17 mouse cellular contexts compared by ENCODE assay signal in the genomic region with DNA sequence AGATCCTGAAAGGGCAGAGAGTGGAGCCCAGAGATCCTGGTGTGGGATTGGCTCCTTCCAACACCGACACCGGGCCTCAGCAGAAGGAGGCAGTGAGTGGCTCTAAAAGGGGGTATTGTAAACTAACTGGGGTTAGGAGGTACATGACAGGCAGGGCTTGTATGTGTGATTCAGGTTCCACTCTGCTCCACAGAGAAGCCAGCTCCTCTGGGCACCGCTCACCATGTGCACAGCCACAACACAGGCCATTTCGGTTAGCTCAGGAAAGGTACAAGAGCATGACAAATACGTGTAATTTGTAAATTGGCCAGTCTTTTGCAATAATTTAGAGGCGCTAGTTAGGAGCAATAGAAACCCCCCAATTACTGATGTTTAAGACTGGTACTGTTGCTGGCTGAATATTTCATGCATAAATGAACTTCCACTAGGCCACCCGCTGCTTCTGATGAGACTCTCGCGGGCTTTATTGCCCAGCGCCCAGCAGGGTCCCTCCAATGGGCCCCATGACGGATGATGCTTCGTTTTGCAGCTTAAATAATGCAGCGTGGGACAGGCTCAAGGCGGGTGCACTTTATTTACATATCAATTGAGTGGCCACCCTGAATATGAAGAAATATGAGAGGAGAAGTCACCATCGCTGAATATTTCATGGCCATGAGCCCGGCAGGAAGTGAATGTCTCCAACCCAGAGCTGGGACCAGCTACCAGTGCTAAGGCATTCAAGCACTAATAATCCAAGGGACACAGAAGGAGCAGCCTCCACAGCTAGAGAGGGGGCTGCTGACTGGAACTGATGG.
DNase-seq lines count a peak whose midpoint lies in the region; ATAC-seq and TF ChIP-seq lines count a peak whose summit lies in the region.
"Had no signal": no experiment of that assay in that cellular context is flagged by ENCODE, and none has a peak within 500 bp of the region (broad histone marks: within the 10 kb centered on the region; RNA-seq: fewer than 3 reads in every experiment).

No protein-coding gene starts in this region.

- no peak overlapping the region for H3K4me2 ChIP-seq in hindbrain, embryonic 12.5 days (replicated peaks)
- peak overlapping the region; percentile 25 for H3K4me2 ChIP-seq in neural tube, embryonic 13.5 days
- H3K4me2 ChIP-seq in intestine, postnatal 0 days (replicated peaks; ENCODE audit: low read depth): no peak overlapping the region
- H3K4me2 ChIP-seq in kidney, embryonic 16.5 days (replicated peaks; ENCODE audit: low read depth, low read length): no peak overlapping the region
- H3K4me2 ChIP-seq: heart, embryonic 13.5 days; liver, embryonic 11.5 days; midbrain, embryonic 12.5 days had no signal

- H3K4me3 ChIP-seq in hindbrain, embryonic 12.5 days: no peak overlapping the region
- H3K4me3 ChIP-seq in neural tube, embryonic 13.5 days: no peak overlapping the region
- no peak overlapping the region for H3K4me3 ChIP-seq in intestine, postnatal 0 days (ENCODE audit: low read depth, low read length)
- no peak overlapping the region for H3K4me3 ChIP-seq in kidney, embryonic 16.5 days (ENCODE audit: low read length)
- H3K4me3 ChIP-seq: heart, embryonic 13.5 days; midbrain, embryonic 12.5 days had no signal

- 44% methylated on average over 16 of the region's 16 CpGs for WGBS in hindbrain, embryonic 12.5 days
- WGBS in neural tube, embryonic 13.5 days: 8% methylated on average over 16 of the region's 16 CpGs
- WGBS in intestine, postnatal 0 days: 65% methylated on average over 16 of the region's 16 CpGs
- 55% methylated on average over 16 of the region's 16 CpGs for WGBS in kidney, embryonic 16.5 days

- H3K36me3 ChIP-seq in hindbrain, embryonic 12.5 days: no peaks in the 10 kb centered on the region
- H3K36me3 ChIP-seq in neural tube, embryonic 13.5 days: no peaks in the 10 kb centered on the region
- H3K36me3 ChIP-seq in intestine, postnatal 0 days (ENCODE audit: control insufficient read depth, insufficient read depth): no peaks in the 10 kb centered on the region
- H3K36me3 ChIP-seq in kidney, embryonic 16.5 days (ENCODE audit: insufficient read depth, low read length): no peaks in the 10 kb centered on the region
- H3K36me3 ChIP-seq: heart, embryonic 13.5 days; midbrain, embryonic 12.5 days had no signal

- peaks cover 58% of the 10 kb centered on the region for H3K27me3 ChIP-seq in hindbrain, embryonic 12.5 days
- peaks cover 99% of the 10 kb centered on the region for H3K27me3 ChIP-seq in neural tube, embryonic 13.5 days
- H3K27me3 ChIP-seq in intestine, postnatal 0 days (replicated peaks; ENCODE audit: control insufficient read depth, insufficient read depth, low read length): no peaks in the 10 kb centered on the region
- no peaks in the 10 kb centered on the region for H3K27me3 ChIP-seq in kidney, embryonic 16.5 days (ENCODE audit: insufficient read depth, low read length)

- DNase-seq in embryo, embryonic 10 days (ENCODE audit: low spot score): peak; percentile 11
- no peak for DNase-seq in embryo, embryonic 9.5 days (ENCODE audit: extremely low spot score)
- DNase-seq in embryo, embryonic 11 days: peak; percentile 45
- no peak for DNase-seq in adipocyte (ENCODE audit: low spot score)
- DNase-seq: heart, postnatal 4 days; kidney, adult 11 months; kidney, postnatal 36 days; lung, postnatal 14 days; right cerebral cortex, postnatal 14 days; thymus, postnatal 36 days had no signal

- peak; percentile 44; the same call in 1 of the 2 replicates for ATAC-seq in hindbrain, embryonic 12.5 days (ENCODE audit: low FRiP score)
- ATAC-seq in neural tube, embryonic 13.5 days (ENCODE audit: low read depth): peak; percentile 54
- ATAC-seq in intestine, postnatal 0 days: no peak
- ATAC-seq in kidney, embryonic 16.5 days (ENCODE audit: low FRiP score, low TSS enrichment): no peak

- H3K27ac ChIP-seq in hindbrain, embryonic 12.5 days: no peak overlapping the region
- H3K27ac ChIP-seq in neural tube, embryonic 13.5 days (replicated peaks): no peak overlapping the region
- H3K27ac ChIP-seq in intestine, postnatal 0 days (ENCODE audit: low read depth, low read length): no peak overlapping the region
- no peak overlapping the region for H3K27ac ChIP-seq in kidney, embryonic 16.5 days (ENCODE audit: low read length)
- H3K27ac ChIP-seq: heart, embryonic 13.5 days; midbrain, embryonic 12.5 days had no signal

- peaks cover 29% of the 10 kb centered on the region for H3K4me1 ChIP-seq in hindbrain, embryonic 12.5 days
- peaks cover 37% of the 10 kb centered on the region for H3K4me1 ChIP-seq in neural tube, embryonic 13.5 days (replicated peaks)
- no peaks in the 10 kb centered on the region for H3K4me1 ChIP-seq in intestine, postnatal 0 days (replicated peaks; ENCODE audit: control insufficient read depth, insufficient read depth, low read length)
- peaks cover 18% of the 10 kb centered on the region for H3K4me1 ChIP-seq in kidney, embryonic 16.5 days (ENCODE audit: insufficient read depth, low read length)

- no peak for TF ChIP-seq CTCF in intestine, postnatal 0 days (IDR thresholded peaks at IDR 0.05; ENCODE audit: low read depth)

- H3K9ac ChIP-seq in hindbrain, embryonic 12.5 days: no peak overlapping the region
- no peak overlapping the region for H3K9ac ChIP-seq in neural tube, embryonic 13.5 days
- H3K9ac ChIP-seq in intestine, postnatal 0 days (ENCODE audit: low read depth, low read length): no peak overlapping the region
- no peak overlapping the region for H3K9ac ChIP-seq in kidney, embryonic 16.5 days (replicated peaks; ENCODE audit: low read length)
- H3K9ac ChIP-seq: heart, embryonic 13.5 days; midbrain, embryonic 12.5 days had no signal

- H3K9me3 ChIP-seq in hindbrain, embryonic 12.5 days (replicated peaks): no peaks in the 10 kb centered on the region
- H3K9me3 ChIP-seq in neural tube, embryonic 13.5 days: no peaks in the 10 kb centered on the region
- no peaks in the 10 kb centered on the region for H3K9me3 ChIP-seq in intestine, postnatal 0 days (ENCODE audit: control insufficient read depth)
- H3K9me3 ChIP-seq in kidney, embryonic 16.5 days (ENCODE audit: low read length): no peaks in the 10 kb centered on the region
- H3K9me3 ChIP-seq: heart, embryonic 13.5 days; midbrain, embryonic 12.5 days had no signal

Comparison
In these comparisons a context has a peak if more than half of its experiments do, and no peak if none do; other contexts are left out.
1. DNase-seq: peak in embryo, embryonic 10 days (single experiment) and embryo, embryonic 11 days (single experiment); none in embryo, embryonic 9.5 days (single experiment) and adipocyte (single experiment).
2. ATAC-seq: peak in hindbrain, embryonic 12.5 days (single experiment) and neural tube, embryonic 13.5 days (single experiment); none in intestine, postnatal 0 days (single experiment) and kidney, embryonic 16.5 days (single experiment).